Mouse (Mus musculus): ENCODE measurements around the gene Magea1. TPM values are rescaled to one million over a fixed set of nuclear protein-coding genes. Genes with fewer than 3 reads are reported as not detected.
"Not testable (repeated sequence)": the region's sequence is repeated elsewhere in the genome, so short reads cannot be mapped to it uniquely, and the experiment has no call there.

Magea1 gene
- not detected in 2 replicates for polyA plus RNA-seq (2012; rRNA removed)

- DNase-seq (ENCODE audit: low read depth) = not testable (repeated sequence)
Measured at GRCm38 (mm10) chrX:155089693-155090092, at the start of gene Magea1. TSS of gene Magea1 (minus strand) at chrX:155089793.

DNA sequence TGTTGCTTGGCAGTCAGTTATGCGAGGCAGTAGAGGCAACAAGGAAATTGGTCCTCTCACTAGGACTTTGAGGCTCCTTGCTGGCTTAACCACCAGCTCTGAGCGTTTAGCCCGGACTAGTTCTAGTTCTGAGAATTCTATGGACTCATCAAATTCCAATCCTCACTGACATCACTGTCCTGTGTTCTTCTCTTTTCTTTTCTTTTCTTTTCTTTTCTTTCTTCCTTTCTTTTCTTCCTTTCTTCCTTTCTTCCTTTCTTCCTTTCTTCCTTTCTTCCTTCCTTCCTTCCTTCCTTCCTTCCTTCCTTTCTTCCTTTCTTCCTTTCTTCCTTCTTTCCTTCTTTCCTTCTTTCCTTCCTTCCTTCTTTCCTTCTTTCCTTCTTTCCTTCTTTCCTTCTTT lies 38.7 kb upstream of the Magea1 start, which contains the start of gene Cldn34b2:
Gene Cldn34b2 (minus strand): TSS at position 101 of the 400 bp plus-strand sequence.
- not testable (repeated sequence) for DNase-seq (ENCODE audit: low read depth)

DNA sequence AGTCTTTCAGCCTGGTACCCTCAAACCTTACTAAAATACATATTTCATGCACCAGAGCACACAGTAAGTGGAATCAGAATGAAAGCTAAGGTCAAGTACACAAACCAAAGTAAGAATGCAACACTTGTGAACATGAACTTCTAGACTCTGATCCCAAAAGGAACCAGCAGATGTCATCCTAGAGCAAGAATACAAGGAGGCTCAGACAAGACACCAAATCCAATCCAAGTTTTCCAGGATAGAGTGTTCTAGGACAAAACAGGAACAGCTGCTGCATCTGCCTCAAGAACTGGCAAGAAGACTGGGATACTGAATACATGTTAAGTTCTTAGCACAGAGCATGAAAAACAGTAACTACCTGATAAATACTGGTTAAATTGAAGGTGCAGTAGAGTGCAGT lies 8.4 kb upstream of the Magea1 start:
- no peak for TF ChIP-seq POLR2A (IDR thresholded peaks at IDR 0.05; ENCODE audit: borderline replicate concordance, extremely low read depth, insufficient read depth, insufficient read length, poor library complexity, severe bottlenecking)
- TF ChIP-seq CTCF (IDR thresholded peaks at IDR 0.05; ENCODE audit: borderline replicate concordance, extremely low read depth, insufficient read depth, insufficient read length) = peak; percentile 14; the same call in 1 of the 2 replicates
- peak; percentile 11 for DNase-seq (ENCODE audit: low read depth)

GRCm38 (mm10) chrX:155093566-155093965 lies 4.0 kb upstream of the Magea1 start, which contains the start of gene Magea2:
TSS of gene Magea2 (minus strand) at chrX:155093666.
- not testable (repeated sequence) for DNase-seq (ENCODE audit: low read depth)

DNA sequence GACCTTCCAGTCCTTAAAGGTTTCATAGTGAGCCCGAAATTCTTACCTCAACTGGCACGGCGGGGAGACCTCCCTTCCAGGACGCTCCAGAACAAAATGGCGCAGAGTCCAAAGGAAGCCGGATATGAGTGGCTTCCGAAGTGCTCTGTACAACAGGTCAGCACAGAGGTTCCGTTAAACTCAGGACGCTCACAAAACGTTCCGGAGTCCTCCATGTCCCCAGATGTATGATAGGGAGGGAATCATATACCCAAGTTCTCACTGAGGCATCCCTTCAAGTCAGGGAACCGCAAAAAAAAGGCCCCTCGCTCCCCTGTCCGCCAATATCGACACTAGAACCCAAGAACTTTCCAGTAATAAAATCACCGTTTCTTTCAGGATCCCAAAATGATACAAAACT lies 26.5 kb downstream of the Magea1 start, which contains the start of gene Magea5:
Gene Magea5 (minus strand): TSS at position 101 of the 400 bp plus-strand sequence.
- not testable (repeated sequence) for DNase-seq (ENCODE audit: low read depth)

Other genes with a start within 250 kb of the Magea1 start
- not detected in 2 replicates for gene Cldn34b1, start 199.5 kb downstream of the Magea1 start, polyA plus RNA-seq (2012; rRNA removed)
- gene Magea6, start 153.8 kb downstream of the Magea1 start, polyA plus RNA-seq (2012; rRNA removed) = not detected in 2 replicates
- gene Magea3, start 140.3 kb downstream of the Magea1 start, polyA plus RNA-seq (2012; rRNA removed) = not detected in 2 replicates
- not detected in 2 replicates for gene Magea8, start 93.9 kb downstream of the Magea1 start, polyA plus RNA-seq (2012; rRNA removed)
- gene Magea5, start 26.6 kb downstream of the Magea1 start, polyA plus RNA-seq (2012; rRNA removed) = not detected in 2 replicates
- not detected in 2 replicates for gene Magea2, start 3.9 kb upstream of the Magea1 start, polyA plus RNA-seq (2012; rRNA removed)
- not detected in 2 replicates for gene Cldn34b2, start 38.6 kb upstream of the Magea1 start, polyA plus RNA-seq (2012; rRNA removed)
- 31.3 and 32.9 TPM in 2 replicates for gene Sat1, start 126.7 kb upstream of the Magea1 start, polyA plus RNA-seq (2012; rRNA removed)
- 17.6 and 21.1 TPM in 2 replicates for gene Acot9, start 172.7 kb upstream of the Magea1 start, polyA plus RNA-seq (2012; rRNA removed)